Mouse (Mus musculus): ENCODE data around the gene Olfr681. TPM values are rescaled to one million over a fixed set of nuclear protein-coding genes. Genes with fewer than 3 reads are reported as not detected.
"Not testable (repeated sequence)": the region's sequence is repeated elsewhere in the genome, so short reads cannot be mapped to it uniquely, and the experiment has no call there.

Gene Olfr681
- not detected in 2 replicates for polyA plus RNA-seq (2012; rRNA removed)

GRCm38 (mm10) chr7:105116536-105116935 is at the start of gene Olfr681:
Olfr681 (plus strand) TSS chr7:105116836.
- DNase-seq (ENCODE audit: low read depth) = no peak

GRCm38 (mm10) chr7:105080905-105081304 is 35.7 kb upstream of the Olfr681 start, which contains the start of gene Olfr679:
Olfr679 (plus strand) TSS chr7:105081205.
- no peak for DNase-seq (ENCODE audit: low read depth)

GRCm38 (mm10) chr7:105092717-105093116 is 23.9 kb upstream of the Olfr681 start, which contains the start of gene Olfr680-ps1:
Olfr680-ps1 (minus strand) TSS chr7:105092817.
- DNase-seq (ENCODE audit: low read depth) = not testable (repeated sequence)

- DNase-seq (ENCODE audit: low read depth) = no peak
Measured at GRCm38 (mm10) chr7:105141275-105141674, 24.6 kb downstream of the Olfr681 start.

- no peak for DNase-seq (ENCODE audit: low read depth)
Measured at GRCm38 (mm10) chr7:105146912-105147311, 30.3 kb downstream of the Olfr681 start, which contains the start of gene Olfr683. Olfr683 (minus strand) TSS chr7:105147012.

- DNase-seq (ENCODE audit: low read depth) = no peak
Measured at GRCm38 (mm10) chr7:105163553-105163952, 46.9 kb downstream of the Olfr681 start, which contains the start of gene Olfr684. Olfr684 (minus strand) TSS chr7:105163653.

GRCm38 (mm10) chr7:105170773-105171172 is 54.1 kb downstream of the Olfr681 start:
- DNase-seq (ENCODE audit: low read depth) = no peak

Other genes with a start within 250 kb of the Olfr681 start
- gene Olfr665, start 238.8 kb upstream of the Olfr681 start, polyA plus RNA-seq (2012; rRNA removed) = not detected in 2 replicates
- 1.1 TPM in 1 of 2 replicates, not detected in the other for gene Olfr666, start 220.9 kb upstream of the Olfr681 start, polyA plus RNA-seq (2012; rRNA removed)
- gene Olfr667, start 195.4 kb upstream of the Olfr681 start, polyA plus RNA-seq (2012; rRNA removed) = not detected in 2 replicates
- not detected in 2 replicates for gene Olfr668, start 188.8 kb upstream of the Olfr681 start, polyA plus RNA-seq (2012; rRNA removed)
- 0.13 TPM in 1 of 2 replicates, not detected in the other for gene Olfr669, start 182.6 kb upstream of the Olfr681 start, polyA plus RNA-seq (2012; rRNA removed)
- not detected in 2 replicates for gene Olfr670, start 154.2 kb upstream of the Olfr681 start, polyA plus RNA-seq (2012; rRNA removed)
- not detected in 2 replicates for gene Olfr671, start 137.7 kb upstream of the Olfr681 start, polyA plus RNA-seq (2012; rRNA removed)
- gene Olfr672, start 114.8 kb upstream of the Olfr681 start, polyA plus RNA-seq (2012; rRNA removed) = not detected in 2 replicates
- gene Olfr675, start 88.4 kb upstream of the Olfr681 start, polyA plus RNA-seq (2012; rRNA removed) = not detected in 2 replicates
- gene Olfr676, start 84.1 kb upstream of the Olfr681 start, polyA plus RNA-seq (2012; rRNA removed) = not detected in 2 replicates
- not detected in 2 replicates for gene Olfr677, start 65.5 kb upstream of the Olfr681 start, polyA plus RNA-seq (2012; rRNA removed)
- gene Olfr678, start 52.4 kb upstream of the Olfr681 start, polyA plus RNA-seq (2012; rRNA removed) = not detected in 2 replicates
- not detected in 2 replicates for gene Olfr679, start 35.6 kb upstream of the Olfr681 start, polyA plus RNA-seq (2012; rRNA removed)
- not detected in 2 replicates for gene Olfr680-ps1, start 24.0 kb upstream of the Olfr681 start, polyA plus RNA-seq (2012; rRNA removed)
- gene Olfr683, start 30.2 kb downstream of the Olfr681 start, polyA plus RNA-seq (2012; rRNA removed) = not detected in 2 replicates
- not detected in 2 replicates for gene Olfr684, start 46.8 kb downstream of the Olfr681 start, polyA plus RNA-seq (2012; rRNA removed)
- not detected in 2 replicates for gene Olfr685, start 69.2 kb downstream of the Olfr681 start, polyA plus RNA-seq (2012; rRNA removed)
- not detected in 2 replicates for gene Olfr686, start 90.6 kb downstream of the Olfr681 start, polyA plus RNA-seq (2012; rRNA removed)
- gene Olfr688, start 171.3 kb downstream of the Olfr681 start, polyA plus RNA-seq (2012; rRNA removed) = not detected in 2 replicates
- gene Olfr689, start 194.3 kb downstream of the Olfr681 start, polyA plus RNA-seq (2012; rRNA removed) = not detected in 2 replicates
- gene Olfr690, start 217.3 kb downstream of the Olfr681 start, polyA plus RNA-seq (2012; rRNA removed) = not detected in 2 replicates
- not detected in 2 replicates for gene Olfr691, start 225.4 kb downstream of the Olfr681 start, polyA plus RNA-seq (2012; rRNA removed)